ENCODE assay signal across 17 mouse cellular contexts in genomic region chr3:58518962-58519361, GRCm38 (mm10). TPM values are rescaled to one million over a fixed set of nuclear protein-coding genes. Genes with fewer than 3 reads are reported as not detected.
DNase-seq lines count a peak whose midpoint lies in the region; ATAC-seq and TF ChIP-seq lines count a peak whose summit lies in the region.
"Had no signal": no experiment of that assay in that cellular context is flagged by ENCODE, and none has a peak within 500 bp of the region (broad histone marks: within the 10 kb centered on the region; RNA-seq: fewer than 3 reads in every experiment).

No protein-coding gene starts in this region.

- 56% methylated on average over 2 of the region's 2 CpGs for WGBS in heart, embryonic 14.5 days
- 95% methylated on average over 2 of the region's 2 CpGs for WGBS in midbrain, postnatal 0 days
- WGBS in midbrain, embryonic 13.5 days, result 92% methylated on average over 2 of the region's 2 CpGs
- 75% methylated on average over 2 of the region's 2 CpGs for WGBS in intestine, embryonic 15.5 days
- 48% methylated on average over 2 of the region's 2 CpGs for WGBS in liver, postnatal 0 days (ENCODE audit: insufficient replicate concordance)

- H3K4me3 ChIP-seq in heart, embryonic 14.5 days (ENCODE audit: control insufficient read depth in 1 of 2, insufficient read depth in 1 of 2, low read depth in 1 of 2, low read length in 2 of 2), result no peak overlapping the region
- H3K4me3 ChIP-seq in midbrain, postnatal 0 days (ENCODE audit: low read depth, low read length), result no peak overlapping the region
- H3K4me3 ChIP-seq in midbrain, embryonic 13.5 days (replicated peaks), result no peak overlapping the region
- no peak overlapping the region for H3K4me3 ChIP-seq in intestine, embryonic 15.5 days (replicated peaks)
- no peak overlapping the region for H3K4me3 ChIP-seq in liver, postnatal 0 days (ENCODE audit: low read depth, low read length)
- H3K4me3 ChIP-seq: embryonic facial prominence, embryonic 15.5 days had no signal

- H3K9me3 ChIP-seq in heart, embryonic 14.5 days (ENCODE audit: control insufficient read depth, low read length), result no peaks in the 10 kb centered on the region
- no peaks in the 10 kb centered on the region for H3K9me3 ChIP-seq in midbrain, postnatal 0 days (ENCODE audit: low read length)
- no peaks in the 10 kb centered on the region for H3K9me3 ChIP-seq in midbrain, embryonic 13.5 days
- H3K9me3 ChIP-seq in intestine, embryonic 15.5 days, result no peaks in the 10 kb centered on the region
- H3K9me3 ChIP-seq in liver, postnatal 0 days (ENCODE audit: low read length), result no peaks in the 10 kb centered on the region
- H3K9me3 ChIP-seq: embryonic facial prominence, embryonic 15.5 days had no signal

- TF ChIP-seq CTCF in midbrain, postnatal 0 days (IDR thresholded peaks at IDR 0.05), result no peak
- TF ChIP-seq CTCF in liver, postnatal 0 days (IDR thresholded peaks at IDR 0.05; ENCODE audit: low read depth), result no peak

- no peak for TF ChIP-seq EP300 in liver, postnatal 0 days (IDR thresholded peaks at IDR 0.05; ENCODE audit: low read depth)

- ATAC-seq in heart, embryonic 14.5 days (ENCODE audit: insufficient number of reproducible peaks, insufficient read depth, low FRiP score, low read depth), result no peak
- peak; percentile 23; the same call in 1 of the 2 replicates for ATAC-seq in midbrain, postnatal 0 days (ENCODE audit: low FRiP score)
- ATAC-seq in midbrain, embryonic 13.5 days, result no peak
- ATAC-seq in intestine, embryonic 15.5 days, result peak; percentile 23; the same call in 1 of the 2 replicates
- no peak for ATAC-seq in liver, postnatal 0 days
- ATAC-seq: activated CD4-positive, CD25-positive, alpha-beta regulatory T cell, adult 4 months; forebrain, embryonic 14.5 days; lung, postnatal 0 days had no signal

- peaks cover 6 to 13% of the 10 kb centered on the region in 2 experiments; a peak in 3 of 4 replicates for H3K4me1 ChIP-seq in heart, embryonic 14.5 days (ENCODE audit: control insufficient read depth in 2 of 2, insufficient read depth in 2 of 2, low read length in 2 of 2)
- no peaks in the 10 kb centered on the region for H3K4me1 ChIP-seq in midbrain, postnatal 0 days (ENCODE audit: insufficient read depth, low read length)
- H3K4me1 ChIP-seq in midbrain, embryonic 13.5 days (replicated peaks), result peaks cover 5% of the 10 kb centered on the region
- H3K4me1 ChIP-seq in intestine, embryonic 15.5 days (replicated peaks), result no peaks in the 10 kb centered on the region
- H3K4me1 ChIP-seq in liver, postnatal 0 days (ENCODE audit: insufficient read depth), result peaks cover 27% of the 10 kb centered on the region
- H3K4me1 ChIP-seq: embryonic facial prominence, embryonic 15.5 days had no signal

- H3K4me2 ChIP-seq in heart, embryonic 14.5 days (ENCODE audit: low read length), result 0 out of 2 replicates have a peak overlapping the region, but pooled peaks have one; percentile 5
- no peak overlapping the region for H3K4me2 ChIP-seq in midbrain, postnatal 0 days (ENCODE audit: low read depth, low read length, poor library complexity, severe bottlenecking)
- H3K4me2 ChIP-seq in midbrain, embryonic 13.5 days (replicated peaks), result no peak overlapping the region
- H3K4me2 ChIP-seq in intestine, embryonic 15.5 days (replicated peaks), result no peak overlapping the region
- H3K4me2 ChIP-seq in liver, postnatal 0 days (ENCODE audit: low read depth, low read length), result no peak overlapping the region
- H3K4me2 ChIP-seq: embryonic facial prominence, embryonic 15.5 days; midbrain, embryonic 11.5 days had no signal

- no peak for DNase-seq in heart, adult 9 months (ENCODE audit: low spot score in 2 of 2)
- DNase-seq in midbrain, postnatal 0 days (ENCODE audit: low spot score), result no peak
- DNase-seq in liver, postnatal 0 days, result no peak
- no peak for DNase-seq in cerebellum, postnatal 14 days
- DNase-seq in layer of hippocampus, postnatal 14 days (ENCODE audit: low spot score in 2 of 2), result no peak
- DNase-seq: cerebellum, adult 9-10 months; gastrocnemius, postnatal 10 days; kidney, adult 2 months had no signal

- no peaks in the 10 kb centered on the region for H3K27me3 ChIP-seq in heart, embryonic 14.5 days (ENCODE audit: control insufficient read depth, insufficient read depth, low read length)
- no peaks in the 10 kb centered on the region for H3K27me3 ChIP-seq in midbrain, postnatal 0 days (ENCODE audit: insufficient read depth, low read length)
- no peaks in the 10 kb centered on the region for H3K27me3 ChIP-seq in midbrain, embryonic 13.5 days
- no peaks in the 10 kb centered on the region for H3K27me3 ChIP-seq in intestine, embryonic 15.5 days (replicated peaks)
- H3K27me3 ChIP-seq in liver, postnatal 0 days (ENCODE audit: insufficient read depth, low read length), result no peaks in the 10 kb centered on the region
- H3K27me3 ChIP-seq: embryonic facial prominence, embryonic 15.5 days had no signal

- H3K9ac ChIP-seq in heart, embryonic 14.5 days (ENCODE audit: low read length), result no peak overlapping the region
- H3K9ac ChIP-seq in midbrain, postnatal 0 days (replicated peaks; ENCODE audit: low read length, poor library complexity, severe bottlenecking), result no peak overlapping the region
- H3K9ac ChIP-seq in midbrain, embryonic 13.5 days (replicated peaks), result no peak overlapping the region
- H3K9ac ChIP-seq in intestine, embryonic 15.5 days, result no peak overlapping the region
- H3K9ac ChIP-seq in liver, postnatal 0 days (replicated peaks), result no peak overlapping the region
- H3K9ac ChIP-seq: embryonic facial prominence, embryonic 15.5 days; liver, embryonic 14.5 days had no signal

- H3K27ac ChIP-seq in heart, embryonic 14.5 days (replicated peaks in 1 of 2; ENCODE audit: control insufficient read depth in 1 of 2, insufficient read depth in 1 of 2, low read depth in 2 of 2, low read length in 2 of 2), result peak overlapping the region; percentile 41 to 57; a peak in 1 of 4 replicates
- no peak overlapping the region for H3K27ac ChIP-seq in midbrain, postnatal 0 days (ENCODE audit: low read depth, low read length)
- H3K27ac ChIP-seq in midbrain, embryonic 13.5 days, result no peak overlapping the region
- H3K27ac ChIP-seq in intestine, embryonic 15.5 days, result no peak overlapping the region
- peak overlapping the region; percentile 46 for H3K27ac ChIP-seq in liver, postnatal 0 days (ENCODE audit: low read depth)
- H3K27ac ChIP-seq: embryonic facial prominence, embryonic 15.5 days; liver, embryonic 14.5 days had no signal

- H3K36me3 ChIP-seq in heart, embryonic 14.5 days (ENCODE audit: control insufficient read depth, insufficient read depth, low read length), result peaks cover 35% of the 10 kb centered on the region
- H3K36me3 ChIP-seq in midbrain, postnatal 0 days (ENCODE audit: insufficient read depth, low read length), result peaks cover 7% of the 10 kb centered on the region; the same call in 1 of the 2 replicates
- peaks cover 22% of the 10 kb centered on the region for H3K36me3 ChIP-seq in midbrain, embryonic 13.5 days
- 0 out of 2 replicates have a peak, but pooled peaks cover 6% of the 10 kb centered on the region for H3K36me3 ChIP-seq in intestine, embryonic 15.5 days
- peaks cover 22% of the 10 kb centered on the region for H3K36me3 ChIP-seq in liver, postnatal 0 days (replicated peaks; ENCODE audit: insufficient read depth, low read length)

RNA-seq across cellular contexts. Expression of gene Eif2a, which starts 6.7 kb away (rescaled TPM):
- polyA plus RNA-seq in heart, embryonic 14.5 days (2014; fragmentation: Nextera tagmentation; extraction: Ambion mirVana), result 37.4 and 40.7 TPM in 2 replicates
- 45.5 and 50.9 TPM in 2 replicates for total RNA-seq in midbrain, postnatal 0 days (2014; rRNA removed)
- 29.1 and 30.3 TPM in 2 replicates for polyA plus RNA-seq in midbrain, postnatal 0 days (2015; fragmentation: Nextera tagmentation; extraction: Ambion mirVana)
- 43.3 and 48.3 TPM in 2 replicates for polyA plus RNA-seq in midbrain, embryonic 13.5 days (2015; fragmentation: Nextera tagmentation; extraction: Ambion mirVana)
- polyA plus RNA-seq in intestine, embryonic 15.5 days (2015; fragmentation: Nextera tagmentation; extraction: Ambion mirVana), result 51.7 and 58.4 TPM in 2 replicates
- 20.1 and 20.6 TPM in 2 replicates for polyA plus RNA-seq in liver, postnatal 0 days (2015; fragmentation: Nextera tagmentation; extraction: Ambion mirVana)
- 10 to 100 TPM; 48.3 to 49.8 TPM for total RNA-seq in layer of hippocampus, postnatal 14 days (2021)

RNA-seq across cellular contexts. Expression of gene Serp1, which starts 6.7 kb away (rescaled TPM):
- polyA plus RNA-seq in heart, embryonic 14.5 days (2014; fragmentation: Nextera tagmentation; extraction: Ambion mirVana), result 83.9 and 85.4 TPM in 2 replicates
- 35.7 and 42.4 TPM in 2 replicates for total RNA-seq in midbrain, postnatal 0 days (2014; rRNA removed)
- polyA plus RNA-seq in midbrain, postnatal 0 days (2015; fragmentation: Nextera tagmentation; extraction: Ambion mirVana), result 44.9 and 45.1 TPM in 2 replicates
- polyA plus RNA-seq in midbrain, embryonic 13.5 days (2015; fragmentation: Nextera tagmentation; extraction: Ambion mirVana), result 74.0 and 75.3 TPM in 2 replicates
- polyA plus RNA-seq in intestine, embryonic 15.5 days (2015; fragmentation: Nextera tagmentation; extraction: Ambion mirVana), result 197 and 203 TPM in 2 replicates
- polyA plus RNA-seq in liver, postnatal 0 days (2015; fragmentation: Nextera tagmentation; extraction: Ambion mirVana), result 115 and 118 TPM in 2 replicates
- 10 to 100 TPM; 30.3 to 30.8 TPM for total RNA-seq in layer of hippocampus, postnatal 14 days (2021)

RNA-seq across cellular contexts. Expression of gene Selenot, which starts 57.5 kb away (rescaled TPM):
- polyA plus RNA-seq in heart, embryonic 14.5 days (2014; fragmentation: Nextera tagmentation; extraction: Ambion mirVana), result 21.1 and 23.1 TPM in 2 replicates
- total RNA-seq in midbrain, postnatal 0 days (2014; rRNA removed), result 220 and 221 TPM in 2 replicates
- 24.2 and 25.8 TPM in 2 replicates for polyA plus RNA-seq in midbrain, postnatal 0 days (2015; fragmentation: Nextera tagmentation; extraction: Ambion mirVana)
- polyA plus RNA-seq in midbrain, embryonic 13.5 days (2015; fragmentation: Nextera tagmentation; extraction: Ambion mirVana), result 22.5 and 23.1 TPM in 2 replicates
- 20.6 and 20.8 TPM in 2 replicates for polyA plus RNA-seq in intestine, embryonic 15.5 days (2015; fragmentation: Nextera tagmentation; extraction: Ambion mirVana)
- polyA plus RNA-seq in liver, postnatal 0 days (2015; fragmentation: Nextera tagmentation; extraction: Ambion mirVana), result 13.5 TPM in 2 replicates
- total RNA-seq in layer of hippocampus, postnatal 14 days (2021), result 100 to 1,000 TPM; 164 to 166 TPM

Comparison
In these comparisons a context has a peak if more than half of its experiments do, and no peak if none do; other contexts are left out.
1. ATAC-seq: peak in midbrain, postnatal 0 days (single experiment) and intestine, embryonic 15.5 days (single experiment); none in heart, embryonic 14.5 days (single experiment), midbrain, embryonic 13.5 days (single experiment) and liver, postnatal 0 days (single experiment).
2. H3K27ac ChIP-seq: peak in heart, embryonic 14.5 days (2 of 2) and liver, postnatal 0 days (single experiment); none in midbrain, postnatal 0 days (single experiment), midbrain, embryonic 13.5 days (single experiment) and intestine, embryonic 15.5 days (single experiment).